Mouse (Mus musculus): ENCODE measurements around the gene Tmem104.

Gene Tmem104

GRCm38 (mm10) chr11:115187224-115187639 is at the start of gene Tmem104:
Gene Tmem104, plus strand, starts transcription at chr11:115187487.
- DNase-seq = peak; percentile 100

- no peak for DNase-seq
Measured at GRCm38 (mm10) chr11:115138597-115139262, 48.6 kb upstream of the Tmem104 start.

GRCm38 (mm10) chr11:115141970-115142369 is 45.3 kb upstream of the Tmem104 start:
- no peak for DNase-seq

GRCm38 (mm10) chr11:115147813-115148212 is 39.5 kb upstream of the Tmem104 start:
- DNase-seq = no peak

GRCm38 (mm10) chr11:115150741-115151254 is 36.5 kb upstream of the Tmem104 start:
- DNase-seq = no peak

- no peak for DNase-seq
Measured at GRCm38 (mm10) chr11:115151755-115152429, 35.4 kb upstream of the Tmem104 start.

GRCm38 (mm10) chr11:115153088-115153487 is 34.2 kb upstream of the Tmem104 start:
- no peak for DNase-seq

- peak; percentile 42 for DNase-seq
Measured at GRCm38 (mm10) chr11:115153699-115154292, 33.5 kb upstream of the Tmem104 start.

GRCm38 (mm10) chr11:115155053-115155634 is 32.1 kb upstream of the Tmem104 start:
- no peak for DNase-seq

- no peak for DNase-seq
Measured at GRCm38 (mm10) chr11:115157933-115158719, 29.2 kb upstream of the Tmem104 start.

- DNase-seq = no peak
Measured at GRCm38 (mm10) chr11:115160016-115160797, 27.1 kb upstream of the Tmem104 start.

- DNase-seq = no peak
Measured at GRCm38 (mm10) chr11:115160883-115161577, 26.3 kb upstream of the Tmem104 start.

GRCm38 (mm10) chr11:115161578-115162204 is 25.6 kb upstream of the Tmem104 start:
- DNase-seq = no peak

GRCm38 (mm10) chr11:115162205-115162601 is 25.1 kb upstream of the Tmem104 start:
- DNase-seq = no peak

GRCm38 (mm10) chr11:115162832-115163480 is 24.3 kb upstream of the Tmem104 start, which contains the start of gene Slc9a3r1:
Gene Slc9a3r1, plus strand, starts transcription at chr11:115163341.
- DNase-seq = peak; percentile 88

GRCm38 (mm10) chr11:115163568-115164150 is 23.6 kb upstream of the Tmem104 start:
- DNase-seq = no peak

GRCm38 (mm10) chr11:115164341-115164975 is 22.8 kb upstream of the Tmem104 start:
- DNase-seq = no peak

- DNase-seq = no peak
Measured at GRCm38 (mm10) chr11:115164976-115165374, 22.3 kb upstream of the Tmem104 start.

- DNase-seq = no peak
Measured at GRCm38 (mm10) chr11:115166776-115167175, 20.5 kb upstream of the Tmem104 start.

All from right cerebral cortex, postnatal 25 days (tissue).